Mouse (Mus musculus) embryonic facial prominence, embryonic 11.5 days (tissue): ENCODE results near the gene Cltc. TPM values are rescaled to one million over a fixed set of nuclear protein-coding genes. Genes with fewer than 3 reads are reported as not detected.
A peak's percentile ranks its signal among the peaks of the same experiment; 100 is the strongest.
"Not testable (repeated sequence)": the region's sequence is repeated elsewhere in the genome, so short reads cannot be mapped to it uniquely, and the experiment has no call there.

Experiments used
- ATAC-seq: fragments of 200-750 bp; cut with Nextera tagmentation; replicated peaks from 2 replicates; pipeline ENCODE4 v1.8.0; 2017; ENCODE audit warnings: low read depth; ENCODE audit not compliant: insufficient number of reproducible peaks, low FRiP score, low TSS enrichment
- DNase-seq: peaks from one replicate; pipeline ENCODE4 v3.0.0-alpha.2; 2015; ENCODE audit warnings: low spot score
- H3K27ac ChIP-seq: fragments of 300-500 bp; sonication (generic); replicated peaks from 2 replicates; pipeline ENCODE4 v1.5.1; 2014; ENCODE audit warnings: mild to moderate bottlenecking, low read depth, low read length, control low read depth
- H3K27me3 ChIP-seq: fragments of 300-500 bp; sonication (generic); 2 replicates; pipeline ENCODE4 v1.6.1; 2014; ENCODE audit warnings: mild to moderate bottlenecking, low read length, moderate library complexity, mixed read lengths; ENCODE audit not compliant: control insufficient read depth, insufficient read depth
- H3K36me3 ChIP-seq: fragments of 300-500 bp; sonication (generic); replicated peaks from 2 replicates; pipeline ENCODE4 v1.6.1; 2014; ENCODE audit warnings: low read depth, mild to moderate bottlenecking, low read length, moderate library complexity, mixed read lengths; ENCODE audit not compliant: control insufficient read depth, insufficient read depth
- H3K4me1 ChIP-seq: fragments of 300-500 bp; sonication (generic); 2 replicates; pipeline ENCODE4 v1.6.1; 2014; ENCODE audit warnings: low read length, mixed read lengths; ENCODE audit not compliant: control insufficient read depth, insufficient read depth
- H3K4me2 ChIP-seq: fragments of 300-500 bp; sonication (generic); 2 replicates; pipeline ENCODE4 v1.6.1; 2014; ENCODE audit warnings: low read depth, mild to moderate bottlenecking, control low read depth, low read length, moderate library complexity
- H3K4me3 ChIP-seq: fragments of 300-500 bp; sonication (generic); 2 replicates; pipeline ENCODE4 v1.5.1; 2014; ENCODE audit warnings: low read depth, low read length, control low read depth
- H3K9ac ChIP-seq: fragments of 300-500 bp; sonication (generic); replicated peaks from 2 replicates; pipeline ENCODE4 v1.6.1; 2014; ENCODE audit warnings: mild to moderate bottlenecking, control low read depth, low read length
- H3K9me3 ChIP-seq: fragments of 300-500 bp; sonication (generic); replicated peaks from 2 replicates; pipeline ENCODE4 v1.6.1; 2016; ENCODE audit warnings: mild to moderate bottlenecking, low read length, inconsistent platforms, mixed read lengths; ENCODE audit not compliant: control insufficient read depth
- WGBS: fragments of 180-500 bp; shearing (Covaris S2); extraction: QIAGEN DNeasy Blood & Tissue Kit; methylation state at CpG from one replicate; pipeline ENCODE4 v1.1.7; 2014; 5-methylcytosine and 5-hydroxymethylcytosine counted together
- polyA plus RNA-seq: library from polyadenylated mRNA; unstranded; fragments of >200 nt; fragmentation: Nextera tagmentation; extraction: Ambion mirVana; gene quantifications from 2 replicates; pipeline ENCODE4 v1.2.1, GENCODE M21; 2014

The Cltc gene
- polyA plus RNA-seq, 1 experiment from 2014 or later: 154 TPM

- H3K36me3 ChIP-seq: no peaks in the 10 kb centered on the region
- no peak overlapping the region for H3K4me3 ChIP-seq
- WGBS: 91% methylated on average over 3 of the region's 3 CpGs
- no peak overlapping the region for H3K4me2 ChIP-seq
- no peak overlapping the region for H3K9ac ChIP-seq
- no peak for ATAC-seq
- DNase-seq: no peak
- H3K4me1 ChIP-seq: no peaks in the 10 kb centered on the region
- no peaks in the 10 kb centered on the region for H3K9me3 ChIP-seq
- H3K27ac ChIP-seq: no peak overlapping the region
- no peaks in the 10 kb centered on the region for H3K27me3 ChIP-seq
Observed at GRCm38 (mm10) chr11:86749776-86750423, 7.5 kb downstream of the Cltc start.

DNA sequence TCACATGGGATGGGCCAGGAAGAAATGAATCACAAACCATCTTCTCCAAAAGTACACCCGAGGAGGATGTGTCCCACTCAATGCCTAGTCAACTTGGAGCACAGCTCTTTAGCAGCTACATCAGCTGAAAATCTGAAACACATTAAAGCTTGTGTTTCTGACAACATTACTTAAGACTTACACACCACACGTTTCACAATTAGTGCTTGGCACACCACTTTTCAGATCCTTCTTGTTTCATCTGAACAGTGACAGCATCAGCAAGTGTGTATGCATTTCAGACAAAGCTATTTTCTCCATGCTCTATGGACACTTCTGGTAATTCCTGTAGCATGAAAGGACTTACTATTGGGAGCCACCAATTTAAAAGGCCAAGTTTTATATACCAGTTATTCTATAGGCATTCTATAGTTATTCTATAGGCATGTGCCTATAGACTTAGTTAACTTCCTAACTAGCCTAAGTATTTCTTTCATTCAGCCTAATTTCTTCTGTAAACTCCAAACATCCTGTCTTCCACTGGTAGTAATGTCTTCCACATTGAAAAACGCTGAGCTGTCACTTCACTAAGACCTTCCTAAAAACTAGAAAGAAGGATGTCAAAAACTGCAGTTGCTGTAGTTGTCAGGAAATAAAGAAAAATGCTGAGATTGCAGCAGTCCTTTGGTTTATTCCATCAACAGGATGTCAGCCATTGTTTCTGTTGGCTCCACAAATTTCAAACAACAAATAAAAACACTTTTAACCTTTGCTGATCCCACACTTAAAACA lies 11.5 kb downstream of the Cltc start:
- Histone ChIP-seq H3K4me1 (no peaks in the 10 kb centered on the region), H3K4me3 (no peak overlapping the region), H3K36me3 (no peaks in the 10 kb centered on the region), H3K9me3 (no peaks in the 10 kb centered on the region), H3K27me3 (no peaks in the 10 kb centered on the region), H3K27ac (no peak overlapping the region), H3K9ac (no peak overlapping the region), H3K4me2 (no peak overlapping the region)
- ATAC-seq: no peak
- WGBS: 75% methylated on average over 3 of the region's 3 CpGs
- no peak for DNase-seq

DNA sequence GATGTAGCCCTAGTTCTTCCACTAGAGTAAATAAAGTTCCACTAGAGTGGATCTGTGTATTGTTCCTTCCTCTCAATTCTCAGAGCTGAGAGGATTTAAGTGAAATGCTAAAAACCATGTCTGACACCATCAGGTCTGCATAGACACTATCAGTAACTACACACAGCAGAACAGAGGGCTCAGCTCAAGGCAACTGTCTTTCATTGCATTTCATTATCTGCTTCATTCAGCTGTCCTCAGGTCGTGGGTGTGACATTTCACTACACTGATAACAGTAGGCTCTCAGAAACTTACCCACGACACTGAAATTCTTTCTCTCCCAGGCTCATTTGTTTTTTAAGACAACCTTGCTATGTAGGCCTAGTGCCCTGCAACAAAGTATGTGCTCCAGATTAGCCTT lies 14.8 kb downstream of the Cltc start:
- Histone ChIP-seq H3K4me1 (no peaks in the 10 kb centered on the region), H3K36me3 (no peaks in the 10 kb centered on the region), H3K27ac (no peak overlapping the region), H3K4me3 (no peak overlapping the region), H3K27me3 (no peaks in the 10 kb centered on the region), H3K9me3 (no peaks in the 10 kb centered on the region), H3K9ac (no peak overlapping the region), H3K4me2 (no peak overlapping the region)
- DNase-seq (no peak), ATAC-seq (no peak)
- WGBS: 73% methylated on average over 2 of the region's 2 CpGs

- no peak for DNase-seq
- no peak overlapping the region for H3K4me3 ChIP-seq
- WGBS: 95% methylated on average over 5 of the region's 5 CpGs
Observed at GRCm38 (mm10) chr11:86741505-86741904, 15.9 kb downstream of the Cltc start.

GRCm38 (mm10) chr11:86739470-86739869 lies 17.9 kb downstream of the Cltc start:
- Histone ChIP-seq H3K27me3 (no peaks in the 10 kb centered on the region), H3K36me3 (no peaks in the 10 kb centered on the region), H3K4me2 (no peak overlapping the region), H3K9ac (no peak overlapping the region), H3K4me1 (no peaks in the 10 kb centered on the region), H3K9me3 (no peaks in the 10 kb centered on the region), H3K27ac (no peak overlapping the region), H3K4me3 (no peak overlapping the region)
- no peak for ATAC-seq
- 88% methylated on average over 2 of the region's 2 CpGs for WGBS
- DNase-seq: no peak

More at GRCm38 (mm10) chr11:86741505-86741904, 15.9 kb downstream of the Cltc start:
- ATAC-seq: no peak
- H3K36me3 ChIP-seq: no peaks in the 10 kb centered on the region
- no peaks in the 10 kb centered on the region for H3K4me1 ChIP-seq
- no peak overlapping the region for H3K9ac ChIP-seq
- no peak overlapping the region for H3K4me2 ChIP-seq
- H3K27me3 ChIP-seq: no peaks in the 10 kb centered on the region
- H3K9me3 ChIP-seq: no peaks in the 10 kb centered on the region
- no peak overlapping the region for H3K27ac ChIP-seq

DNA sequence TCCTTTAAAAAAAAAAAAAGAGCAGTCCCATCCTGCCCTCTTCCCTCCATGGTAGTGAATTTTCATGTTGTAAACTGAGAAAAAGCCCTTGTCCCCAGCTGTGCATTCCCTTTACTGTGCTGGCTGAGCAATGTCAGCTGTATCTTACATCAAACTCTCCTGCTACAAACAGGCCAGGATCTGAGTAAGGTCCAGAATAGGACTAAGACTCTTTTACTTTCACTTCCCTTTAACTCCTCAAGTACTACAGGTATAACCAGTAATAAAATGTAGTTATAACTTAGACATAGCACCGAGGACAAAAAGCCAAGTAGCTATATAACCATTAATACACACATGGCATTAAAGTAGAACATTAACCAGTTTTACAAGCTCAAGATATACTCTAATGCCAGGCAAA lies 18.4 kb downstream of the Cltc start:
- DNase-seq (no peak), ATAC-seq (no peak)
- H3K9me3 ChIP-seq: no peaks in the 10 kb centered on the region
- H3K4me2 ChIP-seq: no peak overlapping the region
- no peaks in the 10 kb centered on the region for H3K4me1 ChIP-seq
- WGBS: 98% methylated on average over 1 of the region's 1 CpGs
- no peak overlapping the region for H3K27ac ChIP-seq
- H3K27me3 ChIP-seq: no peaks in the 10 kb centered on the region
- H3K9ac ChIP-seq: no peak overlapping the region
- no peaks in the 10 kb centered on the region for H3K36me3 ChIP-seq
- no peak overlapping the region for H3K4me3 ChIP-seq

- not testable (repeated sequence) for H3K4me3 ChIP-seq, DNase-seq, ATAC-seq, H3K27ac ChIP-seq, H3K9me3 ChIP-seq, H3K27me3 ChIP-seq, H3K4me2 ChIP-seq, H3K9ac ChIP-seq, H3K4me1 ChIP-seq, H3K36me3 ChIP-seq
- 100% methylated on average over 1 of the region's 1 CpGs for WGBS
Observed at GRCm38 (mm10) chr11:86738308-86738707, 19.1 kb downstream of the Cltc start.

- Histone ChIP-seq H3K4me2 (no peak overlapping the region), H3K36me3 (no peaks in the 10 kb centered on the region; the same call in 1 of the 2 replicates), H3K27ac (no peak overlapping the region), H3K27me3 (no peaks in the 10 kb centered on the region), H3K9me3 (no peaks in the 10 kb centered on the region), H3K9ac (no peak overlapping the region), H3K4me1 (no peaks in the 10 kb centered on the region), H3K4me3 (no peak overlapping the region)
- 86% methylated on average over 8 of the region's 8 CpGs for WGBS
- ATAC-seq (no peak), DNase-seq (peak; percentile 4)
Observed at GRCm38 (mm10) chr11:86737301-86738000, 19.9 kb downstream of the Cltc start.
